Mouse (Mus musculus) limb, embryonic 15.5 days (tissue): ENCODE data around the gene Ptpn4. TPM values are rescaled to one million over a fixed set of nuclear protein-coding genes. Genes with fewer than 3 reads are reported as not detected.

Source experiments
- ATAC-seq: fragments of 200-750 bp; cut with Nextera tagmentation; 2 replicates; pipeline ENCODE4 v1.8.0; 2017; ENCODE audit warnings: low read depth, moderate TSS enrichment; ENCODE audit not compliant: insufficient number of reproducible peaks, low FRiP score, low TSS enrichment
- H3K27ac ChIP-seq: fragments of 300-500 bp; sonication (generic); 2 replicates; pipeline ENCODE4 v1.5.1; 2015; ENCODE audit warnings: moderate library complexity, mild to moderate bottlenecking, inconsistent platforms
- H3K27me3 ChIP-seq: fragments of 300-500 bp; sonication (generic); 2 replicates; pipeline ENCODE4 v1.6.1; 2015; ENCODE audit warnings: inconsistent platforms
- H3K36me3 ChIP-seq: fragments of 300-500 bp; sonication (generic); 2 replicates; pipeline ENCODE4 v1.6.1; 2015; ENCODE audit warnings: inconsistent platforms
- H3K4me1 ChIP-seq: fragments of 300-500 bp; sonication (generic); 2 replicates; pipeline ENCODE4 v1.6.1; 2015; ENCODE audit warnings: inconsistent platforms
- H3K4me2 ChIP-seq: fragments of 300-500 bp; sonication (generic); 2 replicates; pipeline ENCODE4 v1.6.1; 2015; ENCODE audit warnings: mild to moderate bottlenecking, inconsistent platforms
- H3K4me3 ChIP-seq: fragments of 300-500 bp; sonication (generic); 2 replicates; pipeline ENCODE4 v1.5.1; 2015; ENCODE audit warnings: mild to moderate bottlenecking, inconsistent platforms
- H3K9ac ChIP-seq: fragments of 300-500 bp; sonication (generic); 2 replicates; pipeline ENCODE4 v1.6.1; 2015; ENCODE audit warnings: inconsistent platforms
- H3K9me3 ChIP-seq: fragments of 300-500 bp; sonication (generic); 2 replicates; pipeline ENCODE4 v1.6.1; 2016; ENCODE audit warnings: inconsistent platforms
- WGBS: fragments of 180-500 bp; shearing (Covaris S2); methylation state at CpG from one replicate; pipeline ENCODE4 v1.1.7; 2015; 5-methylcytosine and 5-hydroxymethylcytosine counted together
- polyA plus RNA-seq: library from polyadenylated mRNA; unstranded; fragments of >200 nt; fragmentation: Nextera tagmentation; extraction: Ambion mirVana; gene quantifications from 2 replicates; pipeline ENCODE4 v1.2.1, GENCODE M21; 2015

Gene Ptpn4
- polyA plus RNA-seq, 1 experiment from 2014 or later: 4.3 TPM

DNA sequence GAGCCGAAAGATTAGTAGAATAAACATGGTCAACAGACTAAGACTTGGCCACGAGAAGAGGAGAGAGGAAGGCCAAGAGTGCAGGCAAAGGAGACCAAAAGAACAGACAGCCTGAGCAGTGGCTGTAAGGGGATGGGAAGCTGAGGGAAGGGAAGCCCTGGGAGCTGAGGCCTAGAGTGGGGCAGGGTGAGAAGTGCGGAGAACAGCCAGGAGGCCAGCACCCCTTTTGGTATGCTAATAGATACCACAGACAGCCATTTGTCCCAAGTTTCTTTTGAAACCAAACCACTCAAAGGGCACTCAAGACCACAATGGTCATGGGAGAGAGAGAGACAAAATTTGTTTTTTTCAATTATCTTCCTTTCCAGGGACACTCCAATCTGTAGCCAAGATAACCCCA is 202.7 kb downstream of the Ptpn4 start:
- H3K4me1 ChIP-seq: no peaks in the 10 kb centered on the region
- H3K9ac ChIP-seq: no peak overlapping the region
- H3K27ac ChIP-seq: no peak overlapping the region
- H3K4me2 ChIP-seq: no peak overlapping the region
- 55% methylated on average over 3 of the region's 3 CpGs for WGBS
- H3K9me3 ChIP-seq: no peaks in the 10 kb centered on the region
- H3K4me3 ChIP-seq: no peak overlapping the region
- no peaks in the 10 kb centered on the region for H3K27me3 ChIP-seq
- no peak for ATAC-seq
- H3K36me3 ChIP-seq: no peaks in the 10 kb centered on the region

DNA sequence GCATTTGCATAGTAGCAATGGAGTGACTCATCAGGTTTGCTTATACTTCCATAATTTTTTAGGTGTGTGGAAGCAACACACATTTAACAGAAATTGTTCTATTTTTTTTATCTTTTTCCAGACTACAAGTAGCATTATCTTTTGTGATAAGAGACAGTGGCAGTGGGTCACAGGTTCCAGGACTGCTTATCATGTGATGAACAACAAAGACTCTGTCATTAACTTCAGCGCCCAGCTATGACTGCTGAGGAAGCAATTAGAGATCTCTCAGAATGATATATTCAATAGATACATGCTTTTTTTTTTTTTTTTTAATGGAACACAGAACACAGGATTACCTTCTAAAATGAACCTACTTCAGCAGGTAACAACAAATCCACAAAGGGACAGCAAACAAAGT is 207.0 kb downstream of the Ptpn4 start:
- Histone ChIP-seq H3K36me3 (no peaks in the 10 kb centered on the region), H3K4me1 (no peaks in the 10 kb centered on the region), H3K4me2 (no peak overlapping the region), H3K27ac (no peak overlapping the region), H3K9me3 (no peaks in the 10 kb centered on the region), H3K27me3 (no peaks in the 10 kb centered on the region), H3K4me3 (no peak overlapping the region), H3K9ac (no peak overlapping the region)
- no peak for ATAC-seq
- WGBS: 86% methylated on average over 1 of the region's 1 CpGs

DNA sequence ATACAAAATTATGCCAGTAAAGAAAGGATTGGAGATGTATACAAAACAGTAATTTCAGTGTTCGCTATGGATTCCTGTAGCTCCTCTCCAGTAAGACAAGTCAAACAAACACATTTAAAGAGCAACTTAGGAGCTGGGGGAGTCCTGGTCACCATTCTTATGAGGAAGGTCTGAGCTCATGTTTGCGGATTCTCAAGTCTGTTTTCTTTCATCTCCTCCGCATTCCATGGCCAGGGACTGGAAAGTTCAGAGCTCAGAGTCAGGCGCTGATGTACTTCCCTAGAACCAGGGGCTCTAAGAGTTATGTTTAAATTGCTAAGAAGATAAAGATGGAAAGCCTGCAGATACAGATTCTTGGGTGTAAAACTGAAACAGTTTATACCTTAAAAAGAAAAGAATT is 210.6 kb downstream of the Ptpn4 start:
- Histone ChIP-seq H3K4me2 (no peak overlapping the region), H3K27ac (no peak overlapping the region), H3K27me3 (no peaks in the 10 kb centered on the region), H3K36me3 (no peaks in the 10 kb centered on the region), H3K4me1 (no peaks in the 10 kb centered on the region), H3K9ac (no peak overlapping the region), H3K4me3 (no peak overlapping the region), H3K9me3 (no peaks in the 10 kb centered on the region)
- 83% methylated on average over 4 of the region's 4 CpGs for WGBS
- ATAC-seq: no peak

DNA sequence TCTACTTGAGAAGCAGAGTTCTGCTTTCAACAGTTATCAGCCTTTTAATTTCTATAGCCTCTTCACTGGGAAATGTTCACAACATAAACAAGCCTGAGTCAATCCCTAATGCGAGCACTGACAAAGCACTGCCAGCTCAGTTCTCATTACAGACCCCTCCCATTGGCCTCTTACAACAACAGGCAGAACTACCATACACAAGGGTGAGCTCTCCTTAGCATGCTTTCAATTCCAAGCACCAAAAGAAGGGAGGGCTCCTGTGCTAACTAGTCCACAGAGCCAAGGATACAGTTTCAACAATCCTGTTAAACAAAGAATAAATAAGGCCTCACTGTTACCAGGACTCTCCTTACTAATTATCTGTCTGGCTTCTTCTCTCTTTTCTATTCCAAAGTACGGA is 213.0 kb downstream of the Ptpn4 start:
- 51% methylated on average over 2 of the region's 2 CpGs for WGBS
- Histone ChIP-seq H3K4me1 (no peaks in the 10 kb centered on the region), H3K27me3 (no peaks in the 10 kb centered on the region), H3K4me3 (no peak overlapping the region), H3K36me3 (no peaks in the 10 kb centered on the region), H3K4me2 (no peak overlapping the region), H3K27ac (no peak overlapping the region), H3K9ac (no peak overlapping the region), H3K9me3 (no peaks in the 10 kb centered on the region)
- no peak for ATAC-seq

DNA sequence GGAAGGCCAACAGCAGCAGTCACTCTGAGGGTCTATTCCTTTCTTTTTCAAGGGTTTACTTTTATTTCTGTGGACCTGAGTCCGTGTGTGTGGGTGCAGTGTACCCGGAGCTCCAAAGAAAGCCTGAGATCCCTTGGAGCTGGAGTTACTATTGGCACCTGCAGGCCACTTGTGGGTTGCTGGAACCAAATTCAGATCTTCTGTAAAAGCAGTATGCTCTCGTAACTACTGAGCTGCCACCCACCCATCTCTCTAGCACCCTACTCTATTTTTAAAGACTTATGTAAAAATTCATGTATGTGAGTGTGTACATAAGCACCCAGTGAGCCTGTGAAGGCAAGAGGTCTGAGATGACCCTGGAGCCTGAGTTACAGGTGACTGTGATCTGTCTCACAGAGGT is 232.0 kb downstream of the Ptpn4 start:
- Histone ChIP-seq H3K36me3 (no peaks in the 10 kb centered on the region), H3K9ac (no peak overlapping the region), H3K27ac (no peak overlapping the region), H3K4me3 (no peak overlapping the region), H3K9me3 (no peaks in the 10 kb centered on the region), H3K4me2 (no peak overlapping the region), H3K27me3 (no peaks in the 10 kb centered on the region), H3K4me1 (no peaks in the 10 kb centered on the region)
- ATAC-seq: no peak
- 78% methylated on average over 3 of the region's 3 CpGs for WGBS

Other genes with a start within 250 kb of the Ptpn4 start
- 11.3 and 13.7 TPM in 2 replicates for gene Epb41l5, start 188.6 kb downstream of the Ptpn4 start, polyA plus RNA-seq
- gene Tmem177, start 75.6 kb upstream of the Ptpn4 start, polyA plus RNA-seq: 7.0 and 7.3 TPM in 2 replicates
- not detected in 2 replicates for gene Cfap221, start 159.6 kb upstream of the Ptpn4 start, polyA plus RNA-seq
- gene Sctr, start 169.3 kb upstream of the Ptpn4 start, polyA plus RNA-seq: 0.26 TPM in 1 of 2 replicates, not detected in the other
- 7.6 and 9.4 TPM in 2 replicates for gene Tmem37, start 236.5 kb upstream of the Ptpn4 start, polyA plus RNA-seq